Mouse (Mus musculus): ENCODE data around the gene Rpl23.
"Not testable (repeated sequence)": the region's sequence is repeated elsewhere in the genome, so short reads cannot be mapped to it uniquely, and the experiment has no call there.

The Rpl23 gene

DNA sequence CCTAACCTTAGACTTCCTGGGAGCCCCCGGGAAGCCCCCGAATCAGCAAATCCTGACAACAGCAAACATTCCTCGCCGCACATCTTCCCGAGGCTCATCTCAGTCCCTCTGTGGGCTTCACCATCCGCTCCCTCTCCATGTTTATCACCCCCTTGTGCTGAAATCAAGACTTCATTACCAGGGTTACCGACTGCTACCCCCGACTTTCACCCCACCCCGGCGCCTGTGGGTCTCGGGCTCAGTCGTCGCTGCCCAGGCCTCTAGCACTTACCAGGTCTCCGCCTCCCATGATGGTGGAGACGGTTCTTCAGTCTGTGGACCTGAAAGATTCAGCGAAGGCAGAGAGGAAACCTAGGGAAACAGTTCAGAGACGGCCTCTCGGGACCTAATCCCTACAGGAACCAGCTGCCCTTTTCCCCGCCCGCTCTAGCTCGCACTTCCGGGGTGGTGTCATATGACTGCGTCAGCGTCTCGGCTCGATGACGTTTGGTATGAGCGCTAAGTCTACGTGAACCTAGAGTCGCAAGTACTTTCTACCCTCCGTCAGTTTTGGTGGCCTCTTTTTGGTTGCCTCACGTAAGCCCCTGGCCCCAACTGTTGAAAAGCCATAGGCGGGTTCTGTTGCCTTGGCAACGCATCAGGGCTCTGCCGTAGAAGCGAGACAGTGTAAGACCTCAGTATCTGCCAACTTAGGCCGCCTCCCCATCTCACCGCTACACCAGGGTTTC lies 15.9 kb downstream of the Rpl23 start, which contains the start of gene Cwc25:
TSS of gene Cwc25 (minus strand) at position 403 of the 728 bp plus-strand sequence.
- peak; percentile 89 to 90 for DNase-seq (ENCODE audit: low spot score in 2 of 2)

DNA sequence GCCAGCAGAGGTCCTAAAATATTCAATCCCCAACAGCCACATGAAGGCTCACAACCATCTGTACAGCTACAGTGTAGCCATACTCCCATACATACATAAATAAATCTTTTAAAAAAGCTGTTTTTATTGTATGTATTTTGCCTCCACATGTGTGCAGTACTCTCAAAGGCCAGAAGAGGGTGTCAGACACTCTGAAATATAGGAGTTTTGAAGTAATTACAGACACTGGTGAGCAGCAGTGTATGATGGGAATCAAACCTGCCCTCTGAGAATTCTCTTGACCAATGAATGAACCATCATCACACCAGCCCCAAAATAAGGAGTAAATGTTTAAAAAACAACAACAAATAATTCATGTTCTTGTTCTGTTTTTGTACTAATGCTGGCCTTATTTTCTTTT lies 20.6 kb downstream of the Rpl23 start:
- DNase-seq (ENCODE audit: low spot score in 2 of 2): no peak

DNA sequence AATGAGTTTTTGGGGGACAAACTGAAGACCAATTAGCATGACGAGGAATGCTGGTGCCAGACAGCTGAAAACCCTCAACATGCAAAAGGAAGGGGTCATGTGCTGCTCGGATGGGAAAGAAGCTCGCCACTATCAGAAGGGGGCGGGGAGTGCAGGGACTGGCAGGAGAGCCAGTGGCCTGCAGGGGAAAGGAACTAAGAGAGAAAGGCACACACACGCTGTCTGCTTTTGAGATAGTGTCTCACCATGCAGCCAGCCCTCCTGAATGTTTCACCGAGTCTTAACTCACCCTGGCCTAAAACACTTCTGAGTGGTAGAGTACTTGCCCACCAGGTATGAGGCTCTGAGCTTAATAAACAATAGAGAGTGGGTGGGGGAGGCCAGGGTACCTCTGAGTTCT lies 23.3 kb downstream of the Rpl23 start:
- DNase-seq (ENCODE audit: low spot score in 2 of 2): no peak

DNA sequence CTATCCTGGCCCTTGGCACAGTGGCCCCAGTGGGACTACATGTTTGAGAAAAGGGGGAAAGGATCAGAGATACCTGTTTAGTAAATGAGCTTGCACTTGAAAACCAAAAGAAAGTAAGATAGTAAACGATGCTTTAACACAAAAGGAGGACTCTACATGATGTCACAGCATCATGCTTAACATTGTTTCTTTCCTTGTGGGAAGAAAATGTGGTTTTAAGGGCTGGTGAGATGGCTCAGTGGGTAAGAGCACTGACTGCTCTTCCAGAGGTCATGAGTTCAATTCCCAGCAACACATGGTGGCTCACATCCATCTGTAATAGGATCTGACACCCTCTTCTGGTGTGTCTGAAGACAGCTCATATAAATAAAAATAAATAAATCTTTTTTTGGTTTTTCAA lies 24.1 kb downstream of the Rpl23 start:
- DNase-seq (ENCODE audit: low spot score in 2 of 2): no peak

DNA sequence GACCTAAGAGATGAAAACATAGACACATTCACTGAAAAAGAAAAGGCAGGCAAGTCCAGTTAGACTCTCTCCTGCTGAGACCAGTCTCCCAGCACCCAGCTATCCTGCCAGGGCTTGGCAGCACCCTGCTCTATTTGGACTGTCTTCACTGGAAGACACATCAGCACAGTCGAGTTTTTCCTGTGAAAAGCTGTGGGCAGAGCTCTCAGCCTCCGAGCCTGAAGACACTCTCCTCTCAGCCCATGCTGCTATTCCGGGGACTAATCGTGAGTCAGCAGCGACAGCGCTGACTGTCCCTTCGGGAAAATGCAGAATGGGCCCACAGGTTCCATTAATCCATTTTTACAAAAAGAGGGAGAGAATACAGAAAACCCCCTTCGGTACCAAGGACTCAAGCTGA lies 29.0 kb downstream of the Rpl23 start:
- DNase-seq (ENCODE audit: low spot score in 2 of 2): no peak

DNA sequence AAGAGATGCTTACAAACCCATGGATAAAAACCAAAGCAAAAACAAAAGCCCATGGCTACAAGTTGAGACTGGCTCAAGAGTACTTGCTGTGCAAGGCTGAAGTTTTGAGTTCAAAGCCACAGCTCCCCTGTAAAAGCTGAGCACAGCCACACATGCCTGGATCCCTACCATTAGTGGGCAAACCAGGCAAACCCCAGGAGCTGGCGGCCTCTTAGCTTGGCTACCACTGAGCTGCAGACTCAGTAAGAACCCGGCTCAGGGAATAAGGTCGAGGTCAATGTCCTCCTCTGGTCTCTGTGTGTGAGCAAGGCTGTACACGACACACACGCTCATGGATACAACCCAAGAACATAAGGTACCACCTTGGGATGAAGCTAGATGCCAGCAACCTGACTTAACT lies 33.7 kb downstream of the Rpl23 start:
- DNase-seq (ENCODE audit: low spot score in 2 of 2): no peak

DNA sequence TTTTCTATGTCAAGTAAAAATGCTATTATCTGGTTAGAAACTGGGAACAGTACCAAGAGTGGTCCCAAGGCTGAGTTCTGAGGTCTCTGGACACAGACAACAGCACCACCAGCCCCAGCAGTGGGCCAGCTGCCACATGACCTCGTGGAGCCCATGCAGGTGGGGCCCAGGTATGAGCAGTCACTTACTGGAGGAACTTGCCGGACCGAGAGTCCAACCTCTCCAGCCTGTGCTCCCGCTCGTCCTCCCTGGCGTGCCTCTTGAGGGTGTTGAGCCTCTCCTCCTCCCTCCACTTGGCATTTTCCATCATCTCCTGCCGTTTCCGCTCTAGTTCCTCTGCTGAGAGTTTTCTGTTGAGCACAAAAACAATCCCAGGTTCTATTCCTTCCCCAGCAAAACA lies 34.5 kb downstream of the Rpl23 start:
- DNase-seq (ENCODE audit: low spot score in 2 of 2): no peak

DNA sequence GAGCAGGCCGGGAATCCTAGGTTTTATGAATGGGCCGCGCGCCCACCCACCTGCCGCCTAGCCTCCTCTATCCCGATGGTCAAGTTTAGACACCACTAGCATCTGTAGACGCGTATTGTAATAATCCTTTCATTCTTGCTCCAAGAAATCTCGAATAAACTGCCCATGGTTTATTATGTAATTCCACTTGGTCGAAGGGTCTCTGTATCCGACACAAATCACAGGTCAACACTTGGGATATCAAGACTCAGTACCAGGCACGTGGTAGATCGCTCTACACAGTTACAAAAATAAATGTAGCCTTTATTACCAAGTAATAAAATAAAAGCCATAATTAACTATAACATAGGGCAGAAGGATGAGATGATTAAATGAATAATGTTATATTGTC lies 36.9 kb downstream of the Rpl23 start:
- no peak for DNase-seq (ENCODE audit: low spot score in 2 of 2)

DNA sequence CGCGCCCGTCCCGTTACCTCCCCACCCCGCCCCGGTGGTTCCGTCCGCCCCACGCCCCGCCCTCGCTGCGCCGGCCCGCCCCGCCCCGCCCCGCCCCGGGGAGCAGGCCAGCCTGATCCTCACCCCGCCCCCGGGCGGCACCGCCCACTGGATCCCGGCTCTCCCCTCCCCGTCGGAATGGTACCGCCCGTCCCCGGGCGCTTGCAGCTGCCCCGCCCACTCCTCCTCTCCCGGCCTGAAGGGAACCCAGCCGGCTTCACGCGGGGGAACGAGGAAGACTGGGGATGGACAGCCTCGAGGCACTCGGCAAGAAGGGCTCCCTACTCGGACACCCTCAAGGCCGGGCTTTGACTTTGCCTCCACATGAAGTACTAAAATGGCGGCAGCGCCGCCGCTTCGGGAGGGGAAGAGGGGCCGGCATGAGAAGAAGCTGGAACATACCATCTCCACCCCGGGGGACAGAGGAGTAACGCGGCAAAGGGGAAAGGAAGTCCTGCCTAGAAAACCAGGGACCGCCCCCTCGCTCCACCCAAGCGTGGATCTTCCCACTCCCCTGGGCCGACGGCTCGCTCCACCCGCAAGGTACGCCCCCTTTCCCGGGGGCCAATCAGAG lies 37.4 kb downstream of the Rpl23 start:
- DNase-seq (ENCODE audit: low spot score in 2 of 2): peak; percentile 98

DNA sequence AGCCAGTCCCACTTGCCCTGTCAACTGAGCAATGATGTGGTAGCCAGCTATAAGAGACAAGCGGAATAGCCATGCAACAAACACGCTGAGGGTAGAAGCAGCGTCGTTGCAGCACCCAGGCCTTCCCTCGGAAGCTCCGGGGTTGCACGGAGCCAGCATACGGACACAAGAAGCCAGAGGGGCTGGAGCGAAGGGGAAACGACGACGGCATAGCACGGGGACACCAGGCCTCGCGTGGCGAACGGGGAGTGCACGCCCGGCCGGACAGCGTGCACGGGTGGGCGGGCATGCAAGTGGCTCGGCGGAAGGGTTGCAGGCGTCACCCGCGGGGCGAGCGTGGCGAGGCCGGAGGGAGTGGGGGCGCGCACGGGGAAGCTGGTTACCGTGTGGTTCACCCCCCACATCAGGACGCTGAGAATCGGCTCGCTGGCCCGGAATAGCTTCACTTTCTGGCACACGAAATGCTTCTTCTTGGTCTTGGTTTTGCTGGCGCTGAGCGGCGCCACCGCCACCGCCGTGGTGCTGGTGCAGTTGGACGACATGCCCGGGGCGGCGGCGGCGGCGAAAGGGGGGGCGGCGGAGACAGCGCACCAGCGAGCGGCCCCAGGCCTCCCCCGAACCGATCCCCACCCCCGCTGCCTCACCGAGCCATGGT lies 38.0 kb downstream of the Rpl23 start, which contains the start of gene Pip4k2b:
TSS of gene Pip4k2b (minus strand) at position 642 of the 655 bp plus-strand sequence.
- no peak for DNase-seq (ENCODE audit: low spot score in 2 of 2)

DNA sequence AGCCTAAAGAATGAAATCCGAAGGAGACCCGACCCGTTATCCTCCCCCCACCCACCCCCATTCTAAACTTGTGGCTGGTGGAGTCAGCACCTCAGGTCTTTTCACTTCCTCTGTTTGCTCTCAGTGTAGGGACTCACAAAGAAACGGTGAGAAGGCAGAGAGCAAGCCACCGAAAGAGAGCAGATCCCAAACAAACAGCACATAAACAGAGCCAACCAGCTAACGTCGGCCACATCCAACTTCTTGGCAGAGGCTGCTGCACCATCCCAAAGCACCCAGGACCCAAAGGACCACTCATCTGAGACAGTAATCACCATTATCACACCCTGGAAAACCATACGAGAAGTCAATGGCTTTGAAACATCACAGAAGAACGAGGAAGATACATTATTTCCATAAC lies 38.8 kb downstream of the Rpl23 start:
- DNase-seq (ENCODE audit: low spot score in 2 of 2): peak in 1 of 2 experiments; percentile 33

DNA sequence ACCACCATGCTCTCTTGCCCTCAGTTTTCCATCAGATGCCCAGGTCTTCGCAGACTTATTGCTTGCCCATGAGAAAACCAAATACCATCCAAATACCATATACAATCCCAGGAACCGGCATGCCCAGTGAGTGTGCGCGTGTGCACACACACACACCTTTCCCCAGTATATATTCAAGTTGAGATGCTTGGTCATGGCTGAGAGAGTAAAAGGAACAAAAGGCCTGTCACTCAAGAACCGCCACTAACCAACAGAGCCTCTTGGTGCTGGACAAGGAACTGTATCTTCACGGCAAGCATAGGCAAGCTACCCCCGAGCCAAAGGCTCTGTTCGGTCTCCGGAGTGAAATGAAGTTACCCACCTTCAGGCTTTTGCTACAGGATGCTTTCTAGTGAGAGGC lies 39.6 kb downstream of the Rpl23 start:
- DNase-seq (ENCODE audit: low spot score in 2 of 2): no peak

DNA sequence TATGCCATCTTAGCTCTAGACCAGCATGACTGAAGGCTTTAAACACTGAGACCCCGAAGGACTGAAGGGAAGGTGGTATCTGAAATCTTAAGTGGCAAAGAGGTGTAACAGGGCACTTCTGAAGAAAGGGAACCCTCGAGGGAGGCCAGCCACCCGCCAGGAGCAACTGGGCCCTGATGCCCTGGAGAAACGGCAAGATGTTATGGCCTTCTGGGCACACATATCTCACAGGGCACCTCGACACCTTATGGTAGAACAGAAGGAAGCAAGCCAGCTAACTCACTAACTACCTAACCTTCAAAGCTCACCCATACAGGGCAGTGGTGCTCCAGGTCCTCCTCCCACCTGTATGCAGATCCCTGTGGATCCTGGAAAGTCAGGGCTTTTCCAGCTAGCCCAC lies 40.1 kb downstream of the Rpl23 start:
- DNase-seq (ENCODE audit: low spot score in 2 of 2): no peak

DNA sequence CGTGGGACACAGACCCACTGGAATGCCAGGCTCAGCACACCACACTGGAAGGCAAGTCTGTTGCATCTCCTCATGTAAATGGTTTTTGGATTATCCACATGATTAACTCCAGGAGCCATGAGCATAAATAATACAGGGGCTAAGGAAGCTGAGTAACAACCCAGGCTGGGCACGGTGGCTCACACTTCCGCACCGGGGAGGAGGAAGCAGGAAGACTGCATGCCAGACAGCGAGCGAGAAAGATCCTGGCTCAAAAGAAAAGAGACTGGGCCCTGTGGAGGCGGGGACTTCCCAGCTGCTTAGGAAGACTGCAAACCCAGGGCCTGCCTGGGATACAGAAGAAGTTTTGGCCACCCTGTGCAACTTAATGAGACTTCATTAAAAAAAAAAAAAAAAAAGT lies 42.0 kb downstream of the Rpl23 start:
- DNase-seq (ENCODE audit: low spot score in 2 of 2): no peak

DNA sequence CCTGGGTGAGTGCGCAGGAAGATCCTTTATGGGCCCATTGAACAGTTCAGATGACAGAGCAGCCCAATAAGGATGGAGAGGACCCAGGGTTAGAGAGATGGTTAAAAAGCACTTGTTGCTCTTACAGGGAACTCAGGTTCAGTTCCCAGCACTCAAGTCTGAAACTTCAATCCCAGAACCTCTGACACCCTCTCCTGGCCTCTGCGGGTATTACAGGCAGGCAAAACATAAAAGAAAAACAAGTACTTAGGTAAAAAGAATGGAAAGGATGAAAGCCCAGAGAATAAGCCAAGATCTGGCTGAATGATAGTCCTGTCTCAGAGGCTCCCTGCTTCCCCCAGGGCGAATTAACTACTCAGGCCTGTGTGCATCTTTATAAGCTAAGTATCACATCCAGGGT lies 43.1 kb downstream of the Rpl23 start:
- DNase-seq (ENCODE audit: low spot score in 2 of 2): no peak

DNA sequence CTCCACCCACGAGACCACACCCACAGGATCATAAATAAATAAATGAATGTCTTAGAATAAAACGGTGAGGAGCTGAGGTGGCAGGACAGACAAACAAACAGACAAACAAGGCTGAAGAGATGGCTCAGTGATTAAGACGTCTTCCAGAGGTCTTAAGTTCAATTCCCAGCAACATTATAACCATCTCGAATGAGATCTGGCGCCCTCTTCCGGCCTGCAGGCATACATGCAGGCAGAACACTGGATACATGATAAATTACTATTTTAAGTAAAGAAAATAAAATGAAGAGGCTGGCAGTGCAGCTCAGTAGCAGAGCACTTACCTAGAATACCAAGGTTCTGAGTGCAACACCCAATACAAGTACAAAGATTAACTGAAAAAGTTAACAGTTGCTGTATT lies 43.5 kb downstream of the Rpl23 start:
- no peak for DNase-seq (ENCODE audit: low spot score in 2 of 2)

DNA sequence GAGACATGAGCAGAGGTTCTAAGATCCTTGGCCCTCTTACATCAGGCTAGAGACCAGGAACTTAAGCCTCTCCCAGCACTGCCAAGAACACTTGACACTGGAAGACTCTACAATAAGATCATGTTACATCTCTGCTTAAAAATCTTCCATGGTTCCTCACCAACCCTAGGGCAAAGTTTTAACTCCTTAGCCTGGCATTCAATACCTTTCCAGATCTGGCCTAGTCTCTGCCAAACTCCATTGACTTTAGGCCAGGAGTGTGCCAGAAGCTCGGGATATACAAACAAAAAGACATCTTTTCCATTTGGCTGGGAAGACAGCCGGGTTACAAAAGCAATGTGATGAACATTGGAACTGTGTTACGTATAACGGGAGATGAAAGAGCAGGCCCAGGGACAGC lies 44.6 kb downstream of the Rpl23 start:
- DNase-seq (ENCODE audit: low spot score in 2 of 2): no peak

DNA sequence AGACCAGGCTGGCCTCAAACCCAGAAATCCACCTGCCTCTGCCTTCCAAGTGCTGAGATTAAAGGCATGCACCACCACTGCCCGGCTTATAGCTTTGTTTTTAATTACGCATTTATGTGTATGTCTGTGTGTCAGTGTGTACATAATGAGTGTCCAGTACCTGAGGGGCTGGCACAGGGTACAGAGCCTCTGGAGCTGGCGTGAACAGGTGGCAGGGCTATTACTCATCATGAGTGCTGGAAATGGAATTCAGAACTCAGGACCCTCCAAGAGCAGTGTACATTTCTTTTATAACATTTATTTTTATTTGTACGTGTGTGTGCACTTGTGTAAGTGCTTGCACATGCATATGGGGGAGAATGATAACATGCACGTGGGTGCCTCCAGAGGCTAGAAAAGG lies 45.6 kb downstream of the Rpl23 start:
- DNase-seq (ENCODE audit: low spot score in 2 of 2): no peak

DNA sequence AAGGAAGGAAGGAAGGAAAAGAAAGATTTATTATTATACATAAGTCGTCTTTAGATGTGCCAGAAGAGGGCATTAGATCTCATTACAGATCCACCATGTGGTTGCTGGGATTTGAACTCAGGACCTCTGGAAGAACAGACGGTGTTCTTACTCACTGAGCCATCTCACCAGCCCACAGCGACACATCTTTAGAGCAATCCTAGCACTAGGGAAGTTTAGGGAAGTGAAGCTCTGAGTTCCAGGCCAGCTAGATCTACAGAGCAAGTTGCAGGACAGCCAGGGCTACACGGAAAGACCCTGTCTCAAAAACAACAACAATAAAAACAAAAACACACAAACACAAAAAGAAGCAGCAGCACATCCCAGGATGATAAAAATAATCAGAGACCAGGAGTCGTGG lies 47.4 kb downstream of the Rpl23 start:
- not testable (repeated sequence) for DNase-seq (ENCODE audit: low spot score in 2 of 2)

DNA sequence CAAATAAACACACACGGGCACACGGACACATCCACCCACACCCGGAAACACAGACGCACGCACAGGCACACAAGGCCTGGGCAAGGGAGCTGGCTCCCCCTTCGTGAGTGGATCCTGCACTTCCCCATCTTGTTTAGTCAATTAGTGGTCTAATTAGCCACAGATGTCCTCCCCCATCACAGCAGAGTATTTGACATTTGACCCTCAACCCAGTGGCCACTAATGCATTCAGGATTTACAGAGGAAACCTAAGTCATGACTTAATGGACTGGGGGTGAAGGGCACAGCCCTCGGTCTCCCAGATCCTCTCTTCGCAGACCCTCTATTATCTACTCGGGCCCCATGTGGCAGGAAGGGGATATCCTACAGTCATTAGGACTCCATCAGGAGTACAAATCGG lies 48.5 kb downstream of the Rpl23 start:
- no peak for DNase-seq (ENCODE audit: low spot score in 2 of 2)

DNA sequence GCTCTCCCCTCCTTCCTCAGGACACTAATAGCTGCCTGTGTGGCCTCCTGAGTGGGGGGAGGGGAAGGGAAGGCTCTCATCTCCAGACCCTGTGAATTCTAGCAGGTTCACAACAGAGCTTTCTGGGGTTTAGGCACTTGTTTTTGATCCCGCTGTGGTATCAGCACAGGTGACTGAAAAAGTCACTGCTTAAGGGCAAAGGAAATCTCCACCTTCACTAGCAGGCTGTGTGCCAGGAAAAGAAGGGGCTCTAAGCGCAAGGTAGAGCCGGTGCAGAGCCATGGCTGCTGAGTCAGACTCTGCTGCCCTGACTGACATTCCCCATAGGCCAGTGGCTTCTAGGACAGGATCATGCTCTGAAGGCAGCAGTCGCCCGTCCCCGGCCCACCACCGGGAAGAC lies 53.5 kb downstream of the Rpl23 start:
- no peak for DNase-seq (ENCODE audit: low spot score in 2 of 2)

DNA sequence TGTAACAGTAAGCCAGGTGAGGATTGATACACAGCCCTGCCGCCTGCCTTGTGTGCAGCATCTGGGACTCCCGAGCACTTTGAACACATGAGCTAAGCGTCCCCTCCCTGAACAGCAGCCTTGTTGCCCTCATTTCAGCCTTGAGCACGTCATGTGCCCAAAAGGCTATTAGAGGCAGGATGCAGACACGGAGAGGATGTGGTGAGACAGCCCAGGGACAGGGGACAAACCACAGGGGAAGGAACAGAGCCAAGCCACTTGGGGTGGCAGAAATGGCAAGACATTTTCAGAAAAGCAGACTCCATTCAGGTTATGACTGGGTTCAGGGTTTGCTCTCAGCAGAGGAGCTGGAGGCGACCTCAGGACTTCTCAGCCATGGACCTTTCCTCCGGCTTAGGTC lies 53.9 kb downstream of the Rpl23 start:
- DNase-seq (ENCODE audit: low spot score in 2 of 2): peak in 1 of 2 experiments; percentile 32

Data from thymus, postnatal 10 days (tissue).